Mouse (Mus musculus) mouse embryonic stem cell (cell line): ENCODE results near the gene Pth2.
"Not testable (repeated sequence)": the region's sequence is repeated elsewhere in the genome, so short reads cannot be mapped to it uniquely, and the experiment has no call there.

Source experiments
- in situ Hi-C, 2 experiments: fragments of 300-500 bp; cut with MboI; formaldehyde crosslinking; loops; 1 replicate in 1 of 2; 3 replicates in 1 of 2; pipeline ENCODE4 v1.14.3; 2019 to 2020; ENCODE audit warnings: low sequenced_read_pairs in 2 of 2, low pct_unique_long_range_greater_than_20kb in 1 of 2, mixed read lengths in 1 of 2; ENCODE audit not compliant: unreplicated experiment in 1 of 2

The Pth2 gene

DNA sequence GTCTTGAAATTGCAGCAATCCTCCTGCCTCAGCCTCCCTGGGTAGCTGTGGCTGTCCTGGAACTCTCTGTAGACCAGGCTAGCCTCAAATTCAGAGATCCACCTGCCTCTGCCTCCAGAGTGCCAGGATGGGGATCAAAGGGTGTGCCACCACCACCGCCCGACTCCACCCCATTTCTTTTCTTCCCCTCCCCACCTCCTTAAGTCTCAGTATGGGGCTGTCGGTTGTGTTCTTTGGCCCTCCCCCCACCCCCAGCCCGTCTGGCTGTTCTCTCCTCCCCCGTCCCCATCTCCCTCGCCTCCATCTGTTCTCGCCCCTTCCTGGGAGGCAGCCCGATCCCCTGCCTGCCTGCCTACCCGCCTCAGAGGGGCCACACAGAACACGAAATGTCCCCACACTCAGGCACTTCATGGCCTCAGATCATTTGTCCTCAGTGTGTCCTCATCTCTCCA lies 13.8 kb upstream of the Pth2 start:
- in situ Hi-C loops = no loop called here

DNA sequence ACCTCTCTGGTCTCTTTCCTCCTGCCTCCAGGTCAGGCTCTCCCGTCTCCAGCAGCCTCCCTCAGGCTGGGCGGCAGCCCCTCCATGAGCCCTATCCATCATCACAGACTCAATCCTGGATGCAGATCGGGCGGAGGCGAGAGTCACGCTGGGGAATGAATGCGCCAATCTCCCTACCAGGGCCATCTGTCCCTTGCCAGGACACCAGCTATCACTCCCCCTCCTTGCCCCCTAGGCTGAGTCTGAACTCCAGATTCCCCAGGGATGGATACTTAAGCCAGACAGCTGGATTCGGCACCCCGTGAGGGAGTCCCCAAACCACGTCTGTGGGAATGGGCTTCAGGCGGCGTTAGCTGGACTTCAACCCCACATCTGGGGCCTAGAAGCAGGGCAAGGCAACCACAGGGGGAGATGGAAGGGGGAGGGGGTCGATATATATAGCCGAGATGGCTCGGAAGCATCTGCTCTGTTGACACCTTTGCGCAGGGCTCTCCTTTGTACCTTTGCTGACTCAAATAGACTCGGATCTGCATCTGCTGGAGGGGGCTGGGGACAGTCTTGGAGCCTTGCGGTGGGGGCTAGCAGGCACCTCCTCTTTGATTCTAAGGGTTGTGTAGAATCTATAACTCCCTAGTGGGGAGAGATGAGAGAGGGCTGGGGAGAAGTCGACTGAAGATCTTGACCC lies 12.9 kb upstream of the Pth2 start:
- in situ Hi-C loops = no loop called here

DNA sequence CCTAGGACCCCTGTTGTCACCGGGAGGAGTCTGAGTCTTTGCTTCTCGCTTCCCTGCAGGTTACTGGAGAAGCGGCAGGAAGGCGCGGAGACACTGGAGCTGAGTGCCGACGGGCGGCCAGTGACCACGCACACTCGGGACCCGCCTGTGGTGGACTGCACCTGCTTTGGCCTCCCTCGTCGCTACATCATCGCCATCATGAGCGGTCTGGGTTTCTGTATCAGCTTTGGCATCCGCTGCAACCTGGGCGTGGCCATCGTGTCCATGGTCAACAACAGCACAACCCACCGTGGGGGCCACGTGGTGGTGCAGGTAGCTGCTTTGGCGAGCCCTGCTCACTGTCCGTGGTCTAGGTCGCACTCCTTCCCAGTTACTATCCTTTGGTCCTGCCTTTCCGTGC lies 12.1 kb upstream of the Pth2 start:
- in situ Hi-C loops = no loop called here

DNA sequence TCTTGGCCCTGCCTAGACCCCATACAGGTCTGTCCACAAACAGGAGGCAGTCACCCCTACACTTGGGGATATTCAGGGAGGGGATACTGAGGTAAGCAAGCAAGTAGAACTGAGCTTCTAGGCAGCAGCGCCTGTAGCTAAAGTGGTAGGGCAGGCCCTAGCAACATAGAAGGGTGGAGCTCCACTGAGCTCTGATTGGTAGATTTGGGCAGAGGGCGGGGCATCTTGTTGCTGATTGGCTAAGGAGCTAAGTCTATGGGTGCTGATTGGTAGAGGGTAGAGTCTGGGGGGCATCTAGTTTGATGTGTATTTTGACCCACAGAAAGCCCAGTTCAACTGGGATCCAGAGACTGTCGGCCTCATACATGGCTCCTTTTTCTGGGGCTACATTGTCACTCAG lies 11.3 kb upstream of the Pth2 start:
- in situ Hi-C loops = no loop called here

DNA sequence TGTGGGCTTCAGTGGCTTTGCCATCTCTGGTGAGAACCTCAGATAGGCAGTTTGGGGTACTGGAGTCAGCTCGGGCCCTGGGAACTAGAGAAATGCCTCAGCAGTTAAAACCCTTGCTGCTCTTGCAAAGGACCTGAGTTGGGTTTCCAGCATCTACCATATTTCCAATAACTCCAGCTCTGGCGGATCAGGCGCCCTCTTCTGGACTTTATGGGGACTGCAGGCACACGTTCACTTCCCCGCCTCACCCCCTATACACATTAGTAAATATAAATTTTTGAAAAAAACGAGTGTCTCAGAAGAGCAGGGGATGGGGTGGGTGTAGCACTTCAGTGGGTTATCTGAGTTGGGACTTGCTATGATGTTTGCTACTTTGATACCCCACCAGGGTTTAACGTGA lies 7.8 kb upstream of the Pth2 start:
- in situ Hi-C loops = no loop called here

DNA sequence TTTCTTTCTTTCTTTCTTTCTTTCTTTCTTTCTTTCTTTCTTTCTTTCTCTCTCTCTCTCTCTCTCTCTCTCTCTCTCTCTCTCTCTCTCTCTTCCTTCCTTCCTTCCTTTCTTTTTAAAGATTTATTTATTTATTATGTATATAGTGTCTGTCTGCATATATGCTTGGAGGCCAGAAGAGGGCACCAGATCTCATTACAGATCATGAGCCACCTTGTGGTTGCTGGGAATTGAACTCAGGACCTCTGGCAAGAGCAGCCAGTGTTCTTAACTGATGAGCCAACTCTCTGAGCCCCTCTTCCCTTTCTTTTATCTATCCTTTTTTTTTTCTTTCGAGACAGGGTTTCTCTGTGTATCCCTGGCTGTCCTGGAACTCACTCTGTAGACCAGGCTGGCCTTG lies 7.0 kb upstream of the Pth2 start:
- in situ Hi-C loops = not testable (repeated sequence)

DNA sequence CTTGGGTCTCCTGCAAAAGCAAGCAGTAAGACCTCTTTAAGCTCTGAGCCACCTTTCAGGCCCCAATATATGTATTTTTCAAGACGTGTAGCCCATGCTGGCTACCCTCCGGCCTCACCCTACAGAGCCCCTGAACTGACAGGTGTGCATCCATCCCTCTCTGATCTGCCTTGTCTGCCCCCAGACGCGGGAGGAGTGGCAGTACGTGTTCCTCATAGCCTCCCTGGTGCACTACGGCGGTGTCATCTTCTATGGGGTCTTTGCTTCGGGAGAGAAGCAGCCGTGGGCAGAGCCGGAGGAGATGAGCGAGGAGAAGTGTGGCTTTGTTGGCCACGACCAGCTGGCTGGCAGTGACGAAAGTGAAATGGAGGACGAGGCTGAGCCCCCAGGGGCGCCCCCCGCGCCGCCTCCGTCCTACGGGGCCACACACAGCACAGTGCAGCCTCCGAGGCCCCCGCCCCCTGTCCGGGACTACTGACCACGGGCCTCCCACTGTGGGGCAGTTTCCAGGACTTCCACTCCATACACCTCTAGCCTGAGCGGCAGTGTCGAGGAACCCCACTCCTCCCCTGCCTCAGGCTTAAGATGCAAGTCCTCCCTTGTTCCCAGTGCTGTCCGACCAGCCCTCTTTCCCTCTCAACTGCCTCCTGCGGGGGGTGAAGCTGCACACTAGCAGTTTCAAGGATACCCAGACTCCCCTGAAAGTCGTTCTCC lies 6.1 kb upstream of the Pth2 start:
- in situ Hi-C loops = no loop called here

DNA sequence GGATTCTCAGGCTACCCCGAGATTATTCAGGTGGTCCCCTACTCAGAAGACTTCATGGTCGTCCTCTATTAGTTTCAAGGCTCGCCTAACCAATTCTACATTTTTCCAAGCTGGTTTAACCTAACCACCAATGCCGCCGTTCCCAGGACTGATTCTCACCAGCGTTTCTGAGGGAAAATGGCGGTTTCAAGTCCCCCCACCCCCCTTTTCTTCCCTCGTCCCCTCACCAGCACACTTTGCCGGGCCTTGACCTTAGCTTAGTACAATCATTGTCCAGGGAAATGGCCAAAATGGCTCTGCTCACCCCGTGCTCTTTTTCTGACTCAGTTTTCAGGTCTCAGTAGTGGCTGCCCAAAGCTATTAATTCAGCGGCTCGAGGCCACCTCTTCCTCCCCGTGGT lies 5.4 kb upstream of the Pth2 start:
- in situ Hi-C loops = no loop called here

DNA sequence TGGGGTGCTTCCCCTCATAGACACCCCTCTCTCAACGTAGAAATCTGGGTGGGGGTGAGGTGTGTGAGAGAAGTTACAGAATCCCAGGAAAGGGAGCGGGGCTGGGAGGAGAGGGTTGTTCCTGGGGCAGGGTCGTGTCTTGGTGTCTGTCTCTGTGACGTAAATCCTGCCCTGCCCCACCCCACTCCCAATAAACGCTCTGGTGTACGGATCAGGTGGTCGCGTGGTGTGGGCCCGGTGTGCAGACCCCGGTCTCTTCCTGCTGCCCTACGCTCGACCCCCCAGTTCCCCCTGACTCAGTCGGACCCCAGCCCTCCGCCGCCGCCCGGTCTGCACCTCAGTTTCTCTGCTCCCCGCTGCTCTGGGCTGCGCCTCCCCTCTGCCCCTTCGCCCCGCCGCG lies 4.9 kb upstream of the Pth2 start:
- in situ Hi-C loops = no loop called here

DNA sequence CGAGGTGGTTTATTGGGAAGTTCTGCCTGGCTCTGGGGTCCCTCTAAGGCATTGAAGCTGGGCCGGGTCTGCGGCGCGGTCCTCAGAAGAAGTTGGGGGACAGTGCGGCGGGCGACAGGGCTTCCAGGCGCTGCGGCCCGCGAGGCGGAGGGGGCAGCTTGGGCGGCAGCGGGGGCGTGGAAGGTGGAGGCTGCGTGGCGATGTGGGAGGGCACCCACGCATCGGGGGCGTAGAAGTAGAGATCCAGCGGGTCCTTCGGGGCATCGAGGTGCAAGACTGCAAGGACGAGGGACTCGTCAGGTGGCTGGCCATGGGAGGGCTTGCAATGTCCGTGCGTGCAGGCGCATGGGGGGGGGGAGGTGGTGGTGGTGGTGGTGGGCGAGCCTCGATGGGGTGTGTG lies 4.4 kb upstream of the Pth2 start:
- in situ Hi-C loops = no loop called here

DNA sequence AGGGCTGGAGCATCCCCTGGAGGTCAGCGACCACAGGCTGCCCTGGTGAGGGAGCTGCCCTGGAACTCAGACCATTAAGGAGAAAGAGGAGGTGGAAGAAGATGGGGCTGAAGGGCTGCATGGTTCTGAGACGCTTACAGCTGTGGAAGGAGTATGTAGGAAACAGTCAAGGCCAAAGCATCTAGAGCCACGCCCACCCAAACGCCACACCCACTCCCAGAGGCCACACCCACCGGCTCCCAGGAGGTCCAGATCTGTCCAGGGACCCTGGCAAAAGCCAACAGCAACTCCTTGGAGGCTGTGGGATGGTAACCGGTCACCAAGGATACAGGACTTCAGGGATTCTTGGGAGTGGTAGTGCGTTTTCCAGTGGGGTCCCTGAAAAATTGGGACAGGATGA lies 2.2 kb upstream of the Pth2 start:
- in situ Hi-C loops = no loop called here

DNA sequence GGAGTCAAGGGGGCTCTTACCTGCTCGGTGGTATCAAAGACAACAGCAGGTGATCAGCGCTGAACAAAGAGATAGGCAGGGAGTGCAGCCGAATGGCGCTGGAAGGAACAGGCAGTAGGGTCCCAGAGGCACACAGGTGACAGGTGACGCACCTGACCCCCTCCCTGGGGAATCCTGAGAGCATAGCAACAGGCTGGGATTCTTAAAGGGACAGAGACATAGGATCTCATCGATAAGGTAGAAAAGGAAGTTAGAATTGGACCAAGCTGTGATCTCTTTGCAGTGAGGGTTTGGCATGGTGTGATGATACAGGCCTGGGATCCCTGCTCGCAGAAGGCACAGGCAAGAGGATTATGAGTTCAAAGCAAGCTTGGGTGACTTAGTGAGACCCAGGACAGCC lies 1.3 kb upstream of the Pth2 start, which contains the start of gene Gfy:
Gene Gfy (minus strand): TSS at position 101 of the 400 bp plus-strand sequence.
- in situ Hi-C loops = no loop called here

DNA sequence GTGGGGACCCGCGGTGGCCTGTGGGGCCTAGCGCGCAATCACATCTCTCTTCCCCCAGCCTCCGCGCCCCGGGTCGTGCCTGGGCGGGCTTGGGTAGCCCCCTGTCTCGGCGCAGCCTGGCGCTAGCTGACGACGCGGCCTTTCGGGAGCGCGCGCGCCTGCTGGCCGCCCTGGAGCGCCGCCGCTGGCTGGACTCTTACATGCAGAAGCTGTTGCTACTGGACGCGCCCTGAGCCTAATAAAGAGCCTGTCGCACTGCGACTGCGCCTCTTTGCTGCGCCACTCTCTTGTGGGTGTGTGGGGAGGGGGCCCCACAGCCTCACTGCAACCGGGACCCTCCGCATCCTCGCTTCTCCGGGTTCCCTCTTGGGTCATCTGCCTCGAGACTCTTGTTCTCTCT lies 745 bp downstream of the Pth2 start:
- in situ Hi-C loops = no loop called here

DNA sequence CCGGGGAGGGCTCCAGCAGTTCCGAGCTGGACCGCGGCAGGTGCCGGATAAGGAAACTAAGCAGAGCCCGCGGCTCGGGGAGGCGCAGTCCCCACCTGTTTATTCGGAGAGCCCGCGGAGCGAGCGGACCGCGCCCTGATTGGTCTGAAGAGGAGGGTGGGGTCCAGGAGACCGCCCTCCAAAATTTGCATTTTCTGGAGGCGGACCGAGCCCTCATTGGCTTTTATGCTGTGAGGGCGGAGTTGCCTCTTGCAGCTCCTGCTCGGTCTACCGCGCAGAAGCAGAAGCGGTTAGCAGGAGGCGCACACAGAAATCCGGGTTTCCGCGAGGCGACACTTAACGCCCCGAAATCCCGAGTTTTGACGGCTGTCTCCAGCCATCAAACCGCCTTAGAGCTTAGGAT lies 1.4 kb downstream of the Pth2 start:
- in situ Hi-C loops = no loop called here

DNA sequence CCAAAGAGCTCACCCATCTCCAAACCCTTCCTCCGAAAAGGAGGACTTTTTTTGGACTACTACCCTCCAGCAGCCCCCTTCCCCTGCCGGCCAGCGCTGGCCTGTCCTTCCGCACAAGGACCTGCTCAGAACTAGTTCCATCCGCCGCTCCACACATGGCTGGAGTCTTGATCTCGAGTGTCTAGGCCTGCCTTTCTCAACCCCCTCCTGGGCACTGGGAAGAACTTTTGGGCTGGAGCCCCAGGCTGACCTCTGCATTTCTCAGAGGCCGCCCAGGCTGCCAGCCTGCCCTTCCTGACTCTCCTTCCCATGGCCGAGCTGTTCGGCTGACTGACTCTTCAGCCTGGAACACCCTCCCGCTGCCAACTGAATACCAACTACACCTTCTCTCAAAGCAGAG lies 1.8 kb downstream of the Pth2 start:
- in situ Hi-C loops = no loop called here

DNA sequence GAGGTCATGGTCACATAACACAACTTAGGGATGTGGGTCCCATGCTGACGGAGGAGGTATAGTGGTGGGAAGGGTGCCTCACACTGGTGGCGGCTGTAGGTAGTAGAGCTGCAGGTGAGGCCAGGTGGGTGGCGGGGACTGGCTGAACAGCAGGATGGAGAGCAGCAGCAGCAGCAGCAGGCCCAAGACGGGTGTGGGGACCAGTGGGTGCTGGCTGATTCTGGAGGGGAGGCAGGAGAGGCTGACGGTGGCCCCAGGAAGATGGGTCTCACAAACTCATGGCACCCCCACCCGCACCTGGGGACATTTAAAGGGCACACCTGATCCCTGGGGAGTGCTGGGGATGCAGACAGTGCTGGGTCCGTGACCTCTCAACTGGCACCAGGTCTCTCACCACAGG lies 2.9 kb downstream of the Pth2 start:
- in situ Hi-C loops = no loop called here

DNA sequence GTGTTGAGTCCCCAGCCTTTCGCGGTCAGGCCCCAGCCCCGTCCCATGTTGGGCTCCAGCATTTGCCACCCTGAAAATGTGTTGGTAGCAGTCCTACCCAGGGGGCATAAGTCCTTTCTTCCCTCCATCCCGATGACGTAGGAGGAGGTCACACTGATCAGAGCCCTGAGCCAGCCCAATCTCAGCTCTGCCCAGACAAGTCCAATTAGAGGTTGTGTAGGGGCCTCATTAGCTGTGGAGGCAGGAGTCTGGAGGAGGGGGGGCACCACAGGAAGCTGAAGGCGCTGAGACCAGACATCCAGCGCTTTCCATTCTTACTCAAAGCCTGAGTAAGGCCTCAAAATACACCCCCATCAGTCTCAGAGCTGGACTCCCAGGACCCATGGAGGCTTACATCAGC lies 5.1 kb downstream of the Pth2 start:
- in situ Hi-C loops = no loop called here

DNA sequence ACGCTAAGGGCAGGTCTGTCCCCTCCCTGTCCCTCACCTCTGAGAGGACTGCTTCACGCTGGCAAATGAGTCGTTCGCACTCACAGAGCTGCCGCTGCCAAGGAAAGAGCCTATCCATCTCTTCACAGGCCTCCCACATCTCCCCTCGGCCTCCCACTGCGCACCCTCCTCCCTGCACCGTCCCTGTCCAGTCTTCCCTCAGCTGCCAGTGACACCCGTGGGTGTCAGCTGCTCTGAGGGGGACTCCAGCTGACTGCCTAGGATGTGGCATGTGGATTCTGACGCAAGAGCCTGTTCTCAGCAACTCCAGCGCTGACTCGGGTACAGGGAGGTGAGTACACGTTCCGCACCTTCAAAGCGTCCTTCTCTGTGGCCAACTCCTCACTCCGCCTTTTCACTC lies 8.8 kb downstream of the Pth2 start:
- in situ Hi-C loops = no loop called here

DNA sequence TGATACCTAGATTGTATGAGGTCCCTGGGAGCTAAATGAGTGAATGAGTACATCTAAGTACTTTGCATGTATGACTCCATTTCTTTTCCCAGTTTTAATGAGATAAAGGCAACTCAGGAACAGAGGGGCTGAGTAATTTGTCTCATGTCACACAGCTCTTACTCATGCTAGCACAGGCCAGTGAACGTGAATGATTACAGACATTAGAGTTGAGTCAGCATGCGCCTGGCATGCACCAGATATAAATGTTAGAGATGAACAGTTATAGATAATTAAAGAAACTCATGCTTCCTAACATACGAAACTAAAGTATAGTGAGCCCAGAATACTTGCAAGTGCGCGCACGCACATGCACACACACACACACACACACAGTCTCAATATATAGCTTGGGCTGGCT lies 9.4 kb downstream of the Pth2 start:
- in situ Hi-C loops = no loop called here

DNA sequence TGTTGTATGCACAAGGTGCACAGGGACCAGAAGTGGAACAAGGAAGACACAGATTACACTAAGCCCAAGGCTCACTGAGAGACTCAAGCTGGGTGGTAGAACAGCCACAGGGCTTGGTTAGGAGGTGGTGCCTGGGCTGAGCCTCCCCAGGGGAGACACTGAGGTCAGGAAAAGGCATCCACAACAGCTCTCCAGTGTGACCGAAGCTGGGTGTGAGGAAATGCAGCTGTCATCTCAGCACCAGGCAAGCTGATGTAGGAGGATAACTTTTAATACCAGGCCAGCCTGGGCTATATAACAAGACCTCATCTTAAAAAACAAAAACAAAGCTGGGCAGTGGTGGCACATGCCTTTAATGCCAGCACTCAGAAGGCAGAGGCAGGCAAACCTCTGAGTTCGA lies 10.4 kb downstream of the Pth2 start:
- in situ Hi-C loops = no loop called here
